Mouse (Mus musculus) liver, postnatal 0 days (tissue): Measurements from ENCODE around the gene Tars2. TPM values are rescaled to one million over a fixed set of nuclear protein-coding genes. Genes with fewer than 3 reads are reported as not detected.
"Not testable (repeated sequence)": the region's sequence is repeated elsewhere in the genome, so short reads cannot be mapped to it uniquely, and the experiment has no call there.

Source experiments
- ATAC-seq: fragments of 200-750 bp; cut with Nextera tagmentation; 2 replicates; pipeline ENCODE4 v1.8.0; 2017; ENCODE audit warnings: mild to moderate bottlenecking, moderate library complexity
- DNase-seq: peaks from one replicate; pipeline ENCODE4 v3.0.0-alpha.2; 2016
- H3K27ac ChIP-seq: fragments of 300-500 bp; sonication (generic); 2 replicates; pipeline ENCODE4 v1.5.1; 2014; ENCODE audit warnings: antibody characterized with exemption, moderate library complexity, mild to moderate bottlenecking, low read depth
- H3K27me3 ChIP-seq: fragments of 300-500 bp; sonication (generic); 2 replicates; pipeline ENCODE4 v1.6.1; 2014; ENCODE audit warnings: low read length, control low read depth, mixed read lengths; ENCODE audit not compliant: insufficient read depth
- H3K36me3 ChIP-seq: fragments of 300-500 bp; sonication (generic); replicated peaks from 2 replicates; pipeline ENCODE4 v1.6.1; 2014; ENCODE audit warnings: mild to moderate bottlenecking, control low read depth, low read length, moderate library complexity, mixed read lengths; ENCODE audit not compliant: insufficient read depth
- H3K4me1 ChIP-seq: fragments of 300-500 bp; sonication (generic); 2 replicates; pipeline ENCODE4 v1.6.1; 2014; ENCODE audit warnings: antibody characterized with exemption, mild to moderate bottlenecking, control low read depth; ENCODE audit not compliant: insufficient read depth
- H3K4me2 ChIP-seq: fragments of 300-500 bp; sonication (generic); 2 replicates; pipeline ENCODE4 v1.6.1; 2014; ENCODE audit warnings: low read depth, mild to moderate bottlenecking, low read length, moderate library complexity, mixed read lengths
- H3K4me3 ChIP-seq: fragments of 300-500 bp; sonication (generic); 2 replicates; pipeline ENCODE4 v1.5.1; 2014; ENCODE audit warnings: low read depth, low read length
- H3K9ac ChIP-seq: fragments of 300-500 bp; sonication (generic); replicated peaks from 2 replicates; pipeline ENCODE4 v1.6.1; 2014; ENCODE audit warnings: mild to moderate bottlenecking, moderate library complexity
- H3K9me3 ChIP-seq: fragments of 300-500 bp; sonication (generic); 2 replicates; pipeline ENCODE4 v1.6.1; 2016; ENCODE audit warnings: mild to moderate bottlenecking, control low read depth, low read length, mixed read lengths
- CTCF ChIP-seq: sonication (generic); IDR thresholded peaks from 2 replicates; pipeline ENCODE4 v1.5.1; 2016; ENCODE audit warnings: antibody characterized with exemption, low read depth
- EP300 ChIP-seq: IDR thresholded peaks from 2 replicates; pipeline ENCODE4 v1.6.1; 2016; ENCODE audit warnings: antibody characterized with exemption, low read depth, mild to moderate bottlenecking
- WGBS: fragments of 180-500 bp; shearing (Covaris S2); extraction: QIAGEN DNeasy Blood & Tissue Kit; methylation state at CpG from one replicate; pipeline ENCODE4 v1.1.7; 2014; ENCODE audit not compliant: insufficient replicate concordance; 5-methylcytosine and 5-hydroxymethylcytosine counted together
- polyA plus RNA-seq: library from polyadenylated mRNA; unstranded; fragments of >200 nt; fragmentation: Nextera tagmentation; extraction: Ambion mirVana; gene quantifications from 2 replicates; pipeline ENCODE4 v1.2.1, GENCODE M21; 2015

Tars2 gene
- polyA plus RNA-seq, result 16.4 and 21.0 TPM in 2 replicates

- no peak for DNase-seq
- Histone ChIP-seq H3K27me3 (no peaks in the 10 kb centered on the region), H3K4me1 (no peaks in the 10 kb centered on the region), H3K36me3 (peaks cover 16% of the 10 kb centered on the region), H3K27ac (no peak within 1 kb of the TSS), H3K9me3 (no peaks in the 10 kb centered on the region), H3K4me3 (no peak within 1 kb of the TSS), H3K4me2 (no peak within 1 kb of the TSS), H3K9ac (no peak within 1 kb of the TSS)
- WGBS, result 82% methylated on average over 6 of the region's 6 CpGs
- TF ChIP-seq EP300, result no peak
- TF ChIP-seq CTCF, result no peak
- ATAC-seq, result no peak
These were observed at the start of gene Tars2 for GRCm38 (mm10) chr3:95760106-95760505. Gene Tars2 (minus strand): TSS chr3:95760206.

- 46% methylated on average over 2 of the region's 2 CpGs for WGBS
- ATAC-seq, result no peak
- H3K4me1 ChIP-seq, result peaks cover 5% of the 10 kb centered on the region
- TF ChIP-seq EP300 (no peak), CTCF (no peak)
- H3K9me3 ChIP-seq, result no peaks in the 10 kb centered on the region
- H3K27me3 ChIP-seq, result no peaks in the 10 kb centered on the region
- H3K4me3 ChIP-seq, result no peak overlapping the region
- H3K27ac ChIP-seq, result no peak overlapping the region
- peaks cover 8% of the 10 kb centered on the region for H3K36me3 ChIP-seq
- DNase-seq, result no peak
- H3K4me2 ChIP-seq, result no peak overlapping the region
- H3K9ac ChIP-seq, result no peak overlapping the region
These were observed 48.4 kb upstream of the Tars2 start for GRCm38 (mm10) chr3:95808384-95808783.

DNA sequence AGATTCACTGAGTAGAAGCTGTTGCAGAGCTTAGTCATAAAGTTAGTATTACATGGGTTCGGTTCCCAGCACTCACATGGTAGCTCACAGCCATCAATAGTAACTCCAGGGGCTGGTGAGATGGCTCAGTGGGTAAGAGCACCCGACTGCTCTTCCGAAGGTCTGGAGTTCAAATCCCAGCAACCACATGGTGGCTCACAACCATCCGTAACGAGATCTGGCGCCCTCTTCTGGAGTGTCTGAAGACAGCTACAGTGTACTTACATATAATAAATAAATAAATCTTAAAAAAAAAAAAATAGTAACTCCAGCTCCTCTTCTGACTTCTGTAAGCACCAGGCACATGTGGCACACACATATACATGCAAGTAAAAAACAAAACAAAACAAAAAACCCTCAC lies 47.6 kb upstream of the Tars2 start:
- H3K4me1 ChIP-seq, H3K4me2 ChIP-seq, H3K27me3 ChIP-seq, H3K27ac ChIP-seq, H3K9ac ChIP-seq, DNase-seq, H3K9me3 ChIP-seq, H3K36me3 ChIP-seq, H3K4me3 ChIP-seq, ATAC-seq: not testable (repeated sequence)
- TF ChIP-seq CTCF, result 0 out of 2 replicates have a peak, but pooled peaks have one; percentile 9
- WGBS, result 97% methylated on average over 3 of the region's 6 CpGs

GRCm38 (mm10) chr3:95806677-95807076 lies 46.7 kb upstream of the Tars2 start:
- Histone ChIP-seq H3K36me3 (peaks cover 8% of the 10 kb centered on the region), H3K27me3 (no peaks in the 10 kb centered on the region), H3K9me3 (no peaks in the 10 kb centered on the region), H3K4me2 (no peak overlapping the region), H3K27ac (no peak overlapping the region), H3K4me1 (peaks cover 5% of the 10 kb centered on the region), H3K4me3 (no peak overlapping the region), H3K9ac (no peak overlapping the region; the same call in 1 of the 2 replicates)
- 25% methylated on average over 1 of the region's 1 CpGs for WGBS
- no peak for ATAC-seq
- TF ChIP-seq EP300 (no peak), CTCF (no peak)
- no peak for DNase-seq

GRCm38 (mm10) chr3:95803851-95804250 lies 43.8 kb upstream of the Tars2 start:
- H3K4me2 ChIP-seq, result no peak overlapping the region
- H3K9me3 ChIP-seq, result no peaks in the 10 kb centered on the region
- no peak for DNase-seq
- no peak overlapping the region for H3K4me3 ChIP-seq
- TF ChIP-seq EP300, result no peak
- TF ChIP-seq CTCF, result no peak
- no peak overlapping the region for H3K9ac ChIP-seq
- no peaks in the 10 kb centered on the region for H3K27me3 ChIP-seq
- WGBS, result 91% methylated on average over 4 of the region's 4 CpGs
- peaks cover 6% of the 10 kb centered on the region for H3K36me3 ChIP-seq
- no peak for ATAC-seq
- peaks cover 3% of the 10 kb centered on the region; the same call in 1 of the 2 replicates for H3K4me1 ChIP-seq
- no peak overlapping the region for H3K27ac ChIP-seq

DNA sequence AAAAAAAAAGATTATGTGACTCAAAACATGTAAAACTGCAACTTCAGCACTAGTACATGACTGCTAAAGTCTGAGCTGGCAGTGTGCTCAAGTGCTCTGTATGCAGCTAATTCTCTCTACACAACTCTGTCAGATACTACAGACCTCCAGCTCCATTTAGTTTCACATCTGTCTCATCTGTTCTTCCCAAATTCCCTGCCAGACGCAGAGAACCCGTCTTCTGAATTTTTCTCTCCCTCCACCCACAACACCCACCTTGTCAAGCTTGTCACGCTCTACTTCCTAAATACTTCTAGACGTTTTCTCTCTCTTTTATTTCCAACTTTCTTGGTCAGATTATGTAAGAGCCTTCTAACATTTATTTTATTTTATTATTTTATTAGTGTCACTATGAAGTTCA lies 38.8 kb upstream of the Tars2 start:
- H3K36me3 ChIP-seq, result no peaks in the 10 kb centered on the region
- ATAC-seq (no peak), DNase-seq (no peak)
- 71% methylated on average over 4 of the region's 4 CpGs for WGBS
- H3K4me2 ChIP-seq, result no peak overlapping the region
- H3K9me3 ChIP-seq, result no peaks in the 10 kb centered on the region
- no peak overlapping the region for H3K27ac ChIP-seq
- H3K4me3 ChIP-seq, result no peak overlapping the region
- H3K4me1 ChIP-seq, result peaks cover 3% of the 10 kb centered on the region; the same call in 1 of the 2 replicates
- TF ChIP-seq EP300 (no peak), CTCF (no peak)
- no peak overlapping the region for H3K9ac ChIP-seq
- H3K27me3 ChIP-seq, result no peaks in the 10 kb centered on the region

- no peak for TF ChIP-seq CTCF
- no peak for TF ChIP-seq EP300
- WGBS, result 68% methylated on average over 1 of the region's 1 CpGs
These were observed 34.3 kb upstream of the Tars2 start for GRCm38 (mm10) chr3:95794299-95794698.

More at GRCm38 (mm10) chr3:95794299-95794698, 34.3 kb upstream of the Tars2 start:
- 0 out of 2 replicates have a peak, but pooled peaks cover 1% of the 10 kb centered on the region for H3K36me3 ChIP-seq
- H3K4me3 ChIP-seq, result no peak overlapping the region
- H3K27ac ChIP-seq, result no peak overlapping the region
- DNase-seq (no peak), ATAC-seq (no peak)
- H3K9me3 ChIP-seq, result no peaks in the 10 kb centered on the region
- no peak overlapping the region for H3K9ac ChIP-seq
- H3K4me1 ChIP-seq, result no peaks in the 10 kb centered on the region
- H3K4me2 ChIP-seq, result no peak overlapping the region
- no peaks in the 10 kb centered on the region for H3K27me3 ChIP-seq
